Mouse (Mus musculus) cerebellum, adult 2 months (tissue): Measurements from ENCODE around the gene Mprip. TPM values are rescaled to one million over a fixed set of nuclear protein-coding genes. Genes with fewer than 3 reads are reported as not detected.

Experiments used
- DNase-seq, 2 experiments: peaks; one replicate each; pipeline ENCODE4 v3.0.0; 2021
- H3K27ac ChIP-seq: fragments of 200-500 bp; 2 replicates; pipeline ENCODE4 v1.5.1; 2012; ENCODE audit warnings: low read length, control low read depth, inconsistent platforms; ENCODE audit not compliant: insufficient read depth
- H3K27me3 ChIP-seq: fragments of 200-500 bp; 2 replicates; pipeline ENCODE4 v1.6.1; 2012; ENCODE audit warnings: inconsistent platforms, mild to moderate bottlenecking, low read length, moderate library complexity; ENCODE audit not compliant: control insufficient read depth, insufficient read depth
- H3K4me1 ChIP-seq: fragments of 200-500 bp; 2 replicates; pipeline ENCODE4 v1.6.1; 2011; ENCODE audit warnings: low read length; ENCODE audit not compliant: control insufficient read depth, insufficient read depth
- H3K4me3 ChIP-seq: fragments of 200-500 bp; replicated peaks from 2 replicates; pipeline ENCODE3; 2011; ENCODE audit warnings: mild to moderate bottlenecking, low read depth, low read length, control low read depth; ENCODE audit not compliant: insufficient read depth
- CTCF ChIP-seq: fragments of 200-500 bp; IDR thresholded peaks from 2 replicates; pipeline ENCODE4 v1.5.1; 2011; ENCODE audit warnings: low read depth, mild to moderate bottlenecking, control low read depth, low read length, moderate library complexity, borderline replicate concordance; ENCODE audit not compliant: insufficient read depth
- POLR2A ChIP-seq: fragments of 200-500 bp; IDR thresholded peaks from 2 replicates; pipeline ENCODE4 v1.6.1; 2011; ENCODE audit warnings: low read length, control low read depth, borderline replicate concordance; ENCODE audit not compliant: insufficient read depth
- WGBS: fragments of 180-500 bp; shearing (Covaris S2); methylation state at CpG from one replicate; pipeline ENCODE4 v1.1.7; 2018; 5-methylcytosine and 5-hydroxymethylcytosine counted together
- polyA plus RNA-seq: library from polyadenylated mRNA; depleted of rRNA; stranded (reverse); fragments of >200 nt; gene quantifications from 2 replicates; pipeline ENCODE4 v1.2.3, GENCODE M21; 2012

Gene Mprip
- polyA plus RNA-seq, 1 experiment = 160 TPM

GRCm38 (mm10) chr11:59774522-59774921, 113.4 kb downstream of the Mprip start:
- H3K27ac ChIP-seq = no peak overlapping the region
- no peak for TF ChIP-seq POLR2A
- TF ChIP-seq CTCF = no peak
- DNase-seq = no peak
- WGBS = 85% methylated on average over 4 of the region's 4 CpGs
- no peak overlapping the region for H3K4me3 ChIP-seq
- no peaks in the 10 kb centered on the region for H3K27me3 ChIP-seq
- H3K4me1 ChIP-seq = peaks cover 28% of the 10 kb centered on the region

- H3K4me3 ChIP-seq = no peak overlapping the region
- 79% methylated on average over 13 of the region's 13 CpGs for WGBS
- TF ChIP-seq CTCF (peak; percentile 20; the same call in 1 of the 2 replicates), POLR2A (no peak)
- H3K4me1 ChIP-seq = peaks cover 28% of the 10 kb centered on the region
- no peak overlapping the region for H3K27ac ChIP-seq
- H3K27me3 ChIP-seq = no peaks in the 10 kb centered on the region
- DNase-seq = peak in 1 of 2 experiments; percentile 19
Observed at GRCm38 (mm10) chr11:59775435-59776148, 114.5 kb downstream of the Mprip start.

- no peak overlapping the region for H3K4me3 ChIP-seq
- peak in 1 of 2 experiments; percentile 34 for DNase-seq
- no peaks in the 10 kb centered on the region for H3K27me3 ChIP-seq
- no peak overlapping the region for H3K27ac ChIP-seq
- TF ChIP-seq POLR2A = no peak
- TF ChIP-seq CTCF = no peak
- 39% methylated on average over 5 of the region's 5 CpGs for WGBS
- peaks cover 17% of the 10 kb centered on the region for H3K4me1 ChIP-seq
Observed at GRCm38 (mm10) chr11:59777259-59777658, 116.2 kb downstream of the Mprip start.

- H3K4me1 ChIP-seq = peaks cover 12% of the 10 kb centered on the region
- no peaks in the 10 kb centered on the region for H3K27me3 ChIP-seq
- no peak overlapping the region for H3K4me3 ChIP-seq
- peak; percentile 71 to 80 for DNase-seq
- H3K27ac ChIP-seq = no peak overlapping the region
- 57% methylated on average over 9 of the region's 9 CpGs for WGBS
- TF ChIP-seq POLR2A (no peak), CTCF (peak; percentile 98)
Observed at GRCm38 (mm10) chr11:59778181-59778873, 117.2 kb downstream of the Mprip start.

GRCm38 (mm10) chr11:59778874-59779223, 117.7 kb downstream of the Mprip start:
- H3K27me3 ChIP-seq = no peaks in the 10 kb centered on the region
- H3K4me1 ChIP-seq = peaks cover 7% of the 10 kb centered on the region
- TF ChIP-seq CTCF = no peak
- no peak for TF ChIP-seq POLR2A
- no peak for DNase-seq
- 80% methylated on average over 1 of the region's 1 CpGs for WGBS
- no peak overlapping the region for H3K27ac ChIP-seq
- H3K4me3 ChIP-seq = no peak overlapping the region

- H3K27ac ChIP-seq = no peak overlapping the region
- no peak overlapping the region for H3K4me3 ChIP-seq
- TF ChIP-seq CTCF (no peak), POLR2A (no peak)
- H3K4me1 ChIP-seq = peaks cover 4% of the 10 kb centered on the region
- 70% methylated on average over 4 of the region's 4 CpGs for WGBS
- no peak for DNase-seq
- no peaks in the 10 kb centered on the region for H3K27me3 ChIP-seq
Observed at GRCm38 (mm10) chr11:59779406-59779805, 118.3 kb downstream of the Mprip start.

- H3K27me3 ChIP-seq = no peaks in the 10 kb centered on the region
- WGBS = 92% methylated on average over 4 of the region's 4 CpGs
- TF ChIP-seq CTCF (no peak), POLR2A (no peak)
- no peak overlapping the region for H3K27ac ChIP-seq
- H3K4me3 ChIP-seq = no peak overlapping the region
- H3K4me1 ChIP-seq = peaks cover 4% of the 10 kb centered on the region
- no peak for DNase-seq
Observed at GRCm38 (mm10) chr11:59780241-59780640, 119.1 kb downstream of the Mprip start.

GRCm38 (mm10) chr11:59782091-59782590, 121.0 kb downstream of the Mprip start:
- DNase-seq = no peak
- no peaks in the 10 kb centered on the region for H3K27me3 ChIP-seq
- H3K27ac ChIP-seq = no peak overlapping the region
- no peak overlapping the region for H3K4me3 ChIP-seq
- H3K4me1 ChIP-seq = peaks cover 3% of the 10 kb centered on the region
- TF ChIP-seq POLR2A = no peak
- TF ChIP-seq CTCF = no peak
- 71% methylated on average over 7 of the region's 7 CpGs for WGBS
